Mouse (Mus musculus): ENCODE measurements around the gene Ppfia1. TPM values are rescaled to one million over a fixed set of nuclear protein-coding genes. Genes with fewer than 3 reads are reported as not detected.

The Ppfia1 gene
- polyA plus RNA-seq, 2 experiments, result 13.7 to 15.4 TPM

GRCm38 (mm10) chr7:144450661-144451060, 102.9 kb downstream of the Ppfia1 start:
- WGBS (ENCODE audit: insufficient replicate concordance), result 78% methylated on average over 9 of the region's 9 CpGs
- Histone ChIP-seq H3K4me1 (replicated peaks; ENCODE audit: control insufficient read depth in 2 of 2, insufficient read depth in 2 of 2, low read length in 1 of 2) (no peaks in the 10 kb centered on the region), H3K9ac (replicated peaks) (no peak overlapping the region), H3K27me3 (ENCODE audit: control insufficient read depth, insufficient read depth, low read length) (no peaks in the 10 kb centered on the region), H3K4me2 (ENCODE audit: low read depth) (no peak overlapping the region), H3K9me3 (ENCODE audit: control insufficient read depth, low read length) (no peaks in the 10 kb centered on the region), H3K36me3 (replicated peaks; ENCODE audit: control insufficient read depth, insufficient read depth, low read depth) (peaks cover 11% of the 10 kb centered on the region), H3K4me3 (ENCODE audit: insufficient read depth in 1 of 2, low read depth in 2 of 2, low read length in 2 of 2) (no peak overlapping the region), H3K27ac (no peak overlapping the region)
- no peak for ATAC-seq (ENCODE audit: insufficient read depth)
- TF ChIP-seq EP300 (IDR thresholded peaks at IDR 0.05; ENCODE audit: low read depth) (no peak), CTCF (IDR thresholded peaks at IDR 0.05; ENCODE audit: low read depth) (no peak)
- DNase-seq (ENCODE audit: low read depth in 3 of 3, low spot score in 3 of 3), result no peak

DNA sequence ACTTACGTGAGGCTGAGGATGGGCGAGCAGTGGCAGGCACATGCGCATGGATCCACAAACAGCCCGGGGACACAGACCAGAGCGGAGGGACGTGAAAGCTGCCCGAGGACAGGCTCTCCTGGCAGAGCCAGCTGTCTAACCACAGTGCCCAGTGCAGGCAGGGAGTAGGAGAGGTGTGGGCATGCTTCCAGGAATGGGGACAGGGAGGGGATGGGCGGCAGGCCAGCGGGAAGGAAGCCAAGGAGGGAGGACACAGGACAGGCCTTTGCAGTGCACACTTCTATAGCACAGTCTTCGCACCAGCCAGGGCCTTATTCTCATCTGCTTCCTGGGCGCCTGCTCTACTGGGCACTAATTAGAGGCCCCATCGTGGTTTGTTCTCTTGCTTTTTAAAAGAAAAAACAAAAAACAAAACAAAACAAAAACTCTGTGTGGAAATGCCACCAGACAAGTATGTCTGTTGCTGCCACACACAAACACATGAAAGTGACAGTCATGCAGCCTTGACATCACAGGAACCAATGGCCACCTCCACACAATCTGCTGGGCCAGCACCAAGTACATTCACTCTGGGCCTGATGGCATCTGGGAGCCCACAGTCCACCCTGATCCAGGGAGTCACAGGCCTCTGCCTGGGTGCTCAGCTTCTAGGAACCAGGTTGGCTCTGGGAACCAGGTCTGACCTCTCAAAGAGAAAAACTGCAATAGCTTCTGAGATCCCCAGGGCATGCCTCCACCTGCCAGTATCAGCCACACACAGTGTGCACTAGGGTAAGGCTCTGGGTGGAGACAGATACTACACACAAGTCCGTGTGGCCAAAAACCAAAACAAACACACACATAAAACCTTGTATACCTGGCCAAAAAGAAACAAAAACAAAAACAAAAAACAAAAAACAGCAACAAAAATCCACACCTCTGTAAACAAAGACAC, 103.6 kb downstream of the Ppfia1 start:
- Histone ChIP-seq H3K4me1 (replicated peaks; ENCODE audit: control insufficient read depth in 2 of 2, insufficient read depth in 2 of 2, low read length in 1 of 2) (no peaks in the 10 kb centered on the region), H3K27me3 (ENCODE audit: control insufficient read depth, insufficient read depth, low read length) (no peaks in the 10 kb centered on the region), H3K4me3 (ENCODE audit: insufficient read depth in 1 of 2, low read depth in 2 of 2, low read length in 2 of 2) (no peak overlapping the region), H3K27ac (no peak overlapping the region), H3K4me2 (ENCODE audit: low read depth) (no peak overlapping the region), H3K9ac (replicated peaks) (no peak overlapping the region), H3K9me3 (ENCODE audit: control insufficient read depth, low read length) (no peaks in the 10 kb centered on the region), H3K36me3 (replicated peaks; ENCODE audit: control insufficient read depth, insufficient read depth, low read depth) (peaks cover 11% of the 10 kb centered on the region)
- DNase-seq (ENCODE audit: low read depth in 3 of 3, low spot score in 3 of 3), result no peak
- no peak for ATAC-seq (ENCODE audit: insufficient read depth)
- WGBS (ENCODE audit: insufficient replicate concordance), result 81% methylated on average over 13 of the region's 13 CpGs
- TF ChIP-seq EP300 (IDR thresholded peaks at IDR 0.05; ENCODE audit: low read depth), result no peak
- TF ChIP-seq CTCF (IDR thresholded peaks at IDR 0.05; ENCODE audit: low read depth), result no peak

DNA sequence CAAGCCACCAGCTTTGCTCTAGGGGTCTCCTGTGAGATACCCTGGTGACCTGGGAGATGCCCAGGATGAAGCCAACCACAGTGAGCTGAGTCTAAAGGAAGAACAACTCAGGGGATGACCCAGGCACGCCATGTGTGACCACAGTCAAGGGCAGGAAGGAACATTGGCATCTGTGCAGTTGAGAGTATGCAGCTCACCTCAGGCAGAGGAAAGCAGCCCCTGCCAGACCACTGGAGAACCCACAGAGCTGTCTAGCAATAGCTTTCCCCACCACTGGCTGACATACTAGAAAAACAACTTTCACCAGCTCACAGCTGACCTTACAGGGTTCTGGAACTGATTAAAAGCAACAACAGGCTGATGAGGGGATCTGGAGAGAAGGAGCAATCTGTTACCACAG, 105.3 kb downstream of the Ppfia1 start:
- ATAC-seq (ENCODE audit: insufficient read depth) (no peak), DNase-seq (ENCODE audit: low read depth in 3 of 3, low spot score in 3 of 3) (no peak)
- TF ChIP-seq CTCF (IDR thresholded peaks at IDR 0.05; ENCODE audit: low read depth) (no peak), EP300 (IDR thresholded peaks at IDR 0.05; ENCODE audit: low read depth) (no peak)
- no peak overlapping the region for H3K27ac ChIP-seq
- no peak overlapping the region for H3K4me2 ChIP-seq (ENCODE audit: low read depth)
- 68% methylated on average over 1 of the region's 1 CpGs for WGBS (ENCODE audit: insufficient replicate concordance)
- H3K27me3 ChIP-seq (ENCODE audit: control insufficient read depth, insufficient read depth, low read length), result no peaks in the 10 kb centered on the region
- peaks cover 6% of the 10 kb centered on the region; the same call in 1 of the 2 replicates for H3K36me3 ChIP-seq (replicated peaks; ENCODE audit: control insufficient read depth, insufficient read depth, low read depth)
- H3K4me3 ChIP-seq (ENCODE audit: insufficient read depth in 1 of 2, low read depth in 2 of 2, low read length in 2 of 2), result no peak overlapping the region
- no peaks in the 10 kb centered on the region for H3K9me3 ChIP-seq (ENCODE audit: control insufficient read depth, low read length)
- H3K4me1 ChIP-seq (replicated peaks; ENCODE audit: control insufficient read depth in 2 of 2, insufficient read depth in 2 of 2, low read length in 1 of 2), result no peaks in the 10 kb centered on the region
- no peak overlapping the region for H3K9ac ChIP-seq (replicated peaks)

GRCm38 (mm10) chr7:144447146-144447545, 106.4 kb downstream of the Ppfia1 start:
- WGBS (ENCODE audit: insufficient replicate concordance), result 18% methylated on average over 3 of the region's 3 CpGs
- Histone ChIP-seq H3K4me1 (replicated peaks; ENCODE audit: control insufficient read depth in 2 of 2, insufficient read depth in 2 of 2, low read length in 1 of 2) (no peaks in the 10 kb centered on the region), H3K4me2 (ENCODE audit: low read depth) (no peak overlapping the region), H3K4me3 (ENCODE audit: insufficient read depth in 1 of 2, low read depth in 2 of 2, low read length in 2 of 2) (no peak overlapping the region), H3K27me3 (ENCODE audit: control insufficient read depth, insufficient read depth, low read length) (no peaks in the 10 kb centered on the region), H3K36me3 (replicated peaks; ENCODE audit: control insufficient read depth, insufficient read depth, low read depth) (peaks cover 6% of the 10 kb centered on the region; the same call in 1 of the 2 replicates), H3K9ac (replicated peaks) (no peak overlapping the region), H3K9me3 (ENCODE audit: control insufficient read depth, low read length) (no peaks in the 10 kb centered on the region), H3K27ac (no peak overlapping the region)
- DNase-seq (ENCODE audit: low read depth in 3 of 3, low spot score in 3 of 3), result no peak
- no peak for ATAC-seq (ENCODE audit: insufficient read depth)
- TF ChIP-seq EP300 (IDR thresholded peaks at IDR 0.05; ENCODE audit: low read depth), result no peak

DNA sequence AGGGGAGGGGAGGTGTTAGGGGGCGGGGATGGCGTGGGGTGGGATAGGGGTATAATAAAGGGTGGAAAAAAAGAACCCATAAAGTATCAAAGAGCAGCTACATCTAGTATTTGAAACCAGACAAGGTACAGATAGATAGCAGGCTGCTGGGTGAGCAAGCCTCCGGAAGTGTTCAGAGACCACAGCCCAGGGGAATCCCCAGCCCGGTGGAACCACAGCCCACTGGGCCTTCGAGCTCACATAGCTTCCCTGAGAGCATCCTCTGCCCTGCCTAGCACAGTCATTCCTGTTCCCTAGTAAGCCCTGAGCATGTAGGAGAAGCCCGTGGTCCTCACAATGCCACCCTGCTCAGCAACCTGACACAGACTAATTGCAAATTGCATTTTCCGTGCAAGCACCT, 108.7 kb downstream of the Ppfia1 start:
- H3K4me3 ChIP-seq (ENCODE audit: insufficient read depth in 1 of 2, low read depth in 2 of 2, low read length in 2 of 2), result no peak overlapping the region
- ATAC-seq (ENCODE audit: insufficient read depth) (no peak), DNase-seq (ENCODE audit: low read depth in 3 of 3, low spot score in 3 of 3) (no peak)
- H3K4me2 ChIP-seq (ENCODE audit: low read depth), result no peak overlapping the region
- no peak overlapping the region for H3K27ac ChIP-seq
- H3K9me3 ChIP-seq (ENCODE audit: control insufficient read depth, low read length), result no peaks in the 10 kb centered on the region
- peaks cover 3% of the 10 kb centered on the region; the same call in 1 of the 2 replicates for H3K36me3 ChIP-seq (replicated peaks; ENCODE audit: control insufficient read depth, insufficient read depth, low read depth)
- WGBS (ENCODE audit: insufficient replicate concordance), result 42% methylated on average over 7 of the region's 7 CpGs
- no peak overlapping the region for H3K9ac ChIP-seq (replicated peaks)
- no peaks in the 10 kb centered on the region for H3K27me3 ChIP-seq (ENCODE audit: control insufficient read depth, insufficient read depth, low read length)
- no peaks in the 10 kb centered on the region for H3K4me1 ChIP-seq (replicated peaks; ENCODE audit: control insufficient read depth in 2 of 2, insufficient read depth in 2 of 2, low read length in 1 of 2)
- TF ChIP-seq EP300 (IDR thresholded peaks at IDR 0.05; ENCODE audit: low read depth) (no peak), CTCF (IDR thresholded peaks at IDR 0.05; ENCODE audit: low read depth) (no peak)
